In genomic region chr16:55480304-55480703, GRCm38 (mm10) we compare ENCODE assay signal across 8 mouse cellular contexts.
DNase-seq lines count a peak whose midpoint lies in the region; ATAC-seq lines count a peak whose summit lies in the region.

No protein-coding gene starts in this region.

- no peak overlapping the region for H3K27ac ChIP-seq in intestine, embryonic 16.5 days (ENCODE audit: low read length)
- H3K27ac ChIP-seq in intestine, embryonic 15.5 days: no peak overlapping the region

- H3K4me2 ChIP-seq in intestine, embryonic 16.5 days (ENCODE audit: low read depth, low read length): no peak overlapping the region
- H3K4me2 ChIP-seq in intestine, embryonic 15.5 days (replicated peaks): no peak overlapping the region

- H3K36me3 ChIP-seq in intestine, embryonic 16.5 days (ENCODE audit: control insufficient read depth, insufficient read depth, low read length): no peaks in the 10 kb centered on the region
- H3K36me3 ChIP-seq in intestine, embryonic 15.5 days: no peaks in the 10 kb centered on the region

- H3K9ac ChIP-seq in intestine, embryonic 16.5 days (ENCODE audit: low read depth, low read length): no peak overlapping the region
- H3K9ac ChIP-seq in intestine, embryonic 15.5 days: no peak overlapping the region

- H3K4me1 ChIP-seq in intestine, embryonic 16.5 days (ENCODE audit: control insufficient read depth, insufficient read depth, low read length): no peaks in the 10 kb centered on the region
- no peaks in the 10 kb centered on the region for H3K4me1 ChIP-seq in intestine, embryonic 15.5 days (replicated peaks)

- WGBS in intestine, embryonic 16.5 days: 52% methylated on average over 7 of the region's 7 CpGs
- 49% methylated on average over 7 of the region's 7 CpGs for WGBS in intestine, embryonic 15.5 days

- ATAC-seq in intestine, embryonic 16.5 days: peak; percentile 38; the same call in 1 of the 2 replicates
- ATAC-seq in intestine, embryonic 15.5 days: no peak
- ATAC-seq in megakaryocyte-erythroid progenitor cell, adult 5-6 weeks (replicated peaks; ENCODE audit: low FRiP score, low TSS enrichment, poor library complexity, severe bottlenecking): peak; percentile 74

- DNase-seq in CD4-positive, CD25-positive, alpha-beta regulatory T cell, adult 2 months (ENCODE audit: low read depth, low spot score): peak; percentile 65
- DNase-seq in embryo, embryonic 11 days: peak; percentile 63
- DNase-seq in urinary bladder, postnatal 10 days (ENCODE audit: low spot score): no peak
- DNase-seq in left cerebral cortex, postnatal 4 days: no peak
- no peak for DNase-seq in testis, postnatal 14 days (ENCODE audit: low spot score)

- intact Hi-C loops in left cerebral cortex, postnatal 4 days (cut with DNase I): no loop called here

- H3K27me3 ChIP-seq in intestine, embryonic 16.5 days (replicated peaks; ENCODE audit: control insufficient read depth, insufficient read depth, low read length): no peaks in the 10 kb centered on the region
- H3K27me3 ChIP-seq in intestine, embryonic 15.5 days (replicated peaks): no peaks in the 10 kb centered on the region

- no peaks in the 10 kb centered on the region for H3K9me3 ChIP-seq in intestine, embryonic 16.5 days (ENCODE audit: control insufficient read depth, low read length)
- H3K9me3 ChIP-seq in intestine, embryonic 15.5 days: no peaks in the 10 kb centered on the region

- no peak overlapping the region for H3K4me3 ChIP-seq in intestine, embryonic 16.5 days (ENCODE audit: low read length)
- no peak overlapping the region for H3K4me3 ChIP-seq in intestine, embryonic 15.5 days (replicated peaks)

Comparison
In these comparisons a context has a peak if more than half of its experiments do, and no peak if none do; other contexts are left out.
1. DNase-seq: peak in CD4-positive, CD25-positive, alpha-beta regulatory T cell, adult 2 months (single experiment) and embryo, embryonic 11 days (single experiment); none in urinary bladder, postnatal 10 days (single experiment), left cerebral cortex, postnatal 4 days (single experiment) and testis, postnatal 14 days (single experiment).